Mouse (Mus musculus): ENCODE data around the gene Scamp1. TPM values are rescaled to one million over a fixed set of nuclear protein-coding genes. Genes with fewer than 3 reads are reported as not detected.
A peak's percentile ranks its signal among the peaks of the same experiment; 100 is the strongest.

The Scamp1 gene
- polyA plus RNA-seq, 1 experiment from 2014 or later: 165 TPM

- Histone ChIP-seq H3K27ac (replicated peaks; ENCODE audit: low read depth, low read length) (no peak overlapping the region), H3K36me3 (ENCODE audit: control insufficient read depth, insufficient read depth, low read length) (no peaks in the 10 kb centered on the region), H3K27me3 (ENCODE audit: control insufficient read depth, insufficient read depth, low read length) (no peaks in the 10 kb centered on the region), H3K9me3 (ENCODE audit: control insufficient read depth, low read length) (no peaks in the 10 kb centered on the region), H3K4me2 (ENCODE audit: low read length) (no peak overlapping the region), H3K9ac (replicated peaks; ENCODE audit: low read length) (no peak overlapping the region), H3K4me1 (ENCODE audit: control insufficient read depth, insufficient read depth, low read length) (peaks cover 9% of the 10 kb centered on the region), H3K4me3 (replicated peaks; ENCODE audit: low read depth, low read length) (no peak overlapping the region)
- DNase-seq: no peak
- WGBS: 89% methylated on average over 8 of the region's 8 CpGs
- ATAC-seq (ENCODE audit: low FRiP score, low TSS enrichment): no peak
Measured at GRCm38 (mm10) chr13:94183372-94184021, 102.2 kb downstream of the Scamp1 start.

GRCm38 (mm10) chr13:94182026-94182425 is 103.6 kb downstream of the Scamp1 start:
- no peak for DNase-seq
- H3K27me3 ChIP-seq (ENCODE audit: control insufficient read depth, insufficient read depth, low read length): no peaks in the 10 kb centered on the region
- WGBS: 85% methylated on average over 5 of the region's 5 CpGs
- no peak overlapping the region for H3K4me3 ChIP-seq (replicated peaks; ENCODE audit: low read depth, low read length)
- H3K9me3 ChIP-seq (ENCODE audit: control insufficient read depth, low read length): no peaks in the 10 kb centered on the region
- no peak overlapping the region for H3K27ac ChIP-seq (replicated peaks; ENCODE audit: low read depth, low read length)
- H3K4me1 ChIP-seq (ENCODE audit: control insufficient read depth, insufficient read depth, low read length): peaks cover 10% of the 10 kb centered on the region
- no peak for ATAC-seq (ENCODE audit: low FRiP score, low TSS enrichment)
- no peak overlapping the region for H3K9ac ChIP-seq (replicated peaks; ENCODE audit: low read length)
- no peaks in the 10 kb centered on the region for H3K36me3 ChIP-seq (ENCODE audit: control insufficient read depth, insufficient read depth, low read length)
- H3K4me2 ChIP-seq (ENCODE audit: low read length): no peak overlapping the region

- ATAC-seq (ENCODE audit: low FRiP score, low TSS enrichment) (no peak), DNase-seq (no peak)
- Histone ChIP-seq H3K36me3 (ENCODE audit: control insufficient read depth, insufficient read depth, low read length) (no peaks in the 10 kb centered on the region), H3K27me3 (ENCODE audit: control insufficient read depth, insufficient read depth, low read length) (no peaks in the 10 kb centered on the region), H3K27ac (replicated peaks; ENCODE audit: low read depth, low read length) (no peak overlapping the region), H3K4me1 (ENCODE audit: control insufficient read depth, insufficient read depth, low read length) (peaks cover 10% of the 10 kb centered on the region), H3K4me3 (replicated peaks; ENCODE audit: low read depth, low read length) (no peak overlapping the region), H3K9ac (replicated peaks; ENCODE audit: low read length) (no peak overlapping the region), H3K4me2 (ENCODE audit: low read length) (no peak overlapping the region), H3K9me3 (ENCODE audit: control insufficient read depth, low read length) (no peaks in the 10 kb centered on the region)
- WGBS: 90% methylated on average over 5 of the region's 5 CpGs
Measured at GRCm38 (mm10) chr13:94180477-94181420, 104.9 kb downstream of the Scamp1 start.

GRCm38 (mm10) chr13:94178401-94179040 is 107.1 kb downstream of the Scamp1 start:
- ATAC-seq (ENCODE audit: low FRiP score, low TSS enrichment): peak; percentile 57
- Histone ChIP-seq H3K27me3 (ENCODE audit: control insufficient read depth, insufficient read depth, low read length) (peaks cover 9% of the 10 kb centered on the region), H3K4me3 (replicated peaks; ENCODE audit: low read depth, low read length) (no peak overlapping the region), H3K9me3 (ENCODE audit: control insufficient read depth, low read length) (no peaks in the 10 kb centered on the region), H3K4me1 (ENCODE audit: control insufficient read depth, insufficient read depth, low read length) (peaks cover 22% of the 10 kb centered on the region), H3K27ac (replicated peaks; ENCODE audit: low read depth, low read length) (0 out of 2 replicates have a peak overlapping the region, but pooled peaks have one; percentile 32), H3K9ac (replicated peaks; ENCODE audit: low read length) (no peak overlapping the region), H3K36me3 (ENCODE audit: control insufficient read depth, insufficient read depth, low read length) (no peaks in the 10 kb centered on the region), H3K4me2 (ENCODE audit: low read length) (no peak overlapping the region)
- DNase-seq: peak; percentile 61
- WGBS: 48% methylated on average over 11 of the region's 11 CpGs

- Histone ChIP-seq H3K27ac (replicated peaks; ENCODE audit: low read depth, low read length) (no peak overlapping the region), H3K9ac (replicated peaks; ENCODE audit: low read length) (no peak overlapping the region), H3K9me3 (ENCODE audit: control insufficient read depth, low read length) (no peaks in the 10 kb centered on the region), H3K27me3 (ENCODE audit: control insufficient read depth, insufficient read depth, low read length) (peaks cover 13% of the 10 kb centered on the region), H3K4me2 (ENCODE audit: low read length) (no peak overlapping the region), H3K36me3 (ENCODE audit: control insufficient read depth, insufficient read depth, low read length) (no peaks in the 10 kb centered on the region), H3K4me1 (ENCODE audit: control insufficient read depth, insufficient read depth, low read length) (peaks cover 22% of the 10 kb centered on the region), H3K4me3 (replicated peaks; ENCODE audit: low read depth, low read length) (no peak overlapping the region)
- WGBS: 46% methylated on average over 7 of the region's 7 CpGs
- DNase-seq (peak; percentile 43), ATAC-seq (ENCODE audit: low FRiP score, low TSS enrichment) (no peak)
Measured at GRCm38 (mm10) chr13:94177148-94177547, 108.5 kb downstream of the Scamp1 start.

GRCm38 (mm10) chr13:94175379-94176050 is 110.1 kb downstream of the Scamp1 start:
- Histone ChIP-seq H3K27me3 (ENCODE audit: control insufficient read depth, insufficient read depth, low read length) (peaks cover 13% of the 10 kb centered on the region), H3K4me1 (ENCODE audit: control insufficient read depth, insufficient read depth, low read length) (peaks cover 22% of the 10 kb centered on the region), H3K36me3 (ENCODE audit: control insufficient read depth, insufficient read depth, low read length) (no peaks in the 10 kb centered on the region), H3K9me3 (ENCODE audit: control insufficient read depth, low read length) (no peaks in the 10 kb centered on the region), H3K4me2 (ENCODE audit: low read length) (peak overlapping the region; percentile 98), H3K9ac (replicated peaks; ENCODE audit: low read length) (no peak overlapping the region), H3K27ac (replicated peaks; ENCODE audit: low read depth, low read length) (no peak overlapping the region), H3K4me3 (replicated peaks; ENCODE audit: low read depth, low read length) (no peak overlapping the region)
- no peak for DNase-seq
- no peak for ATAC-seq (ENCODE audit: low FRiP score, low TSS enrichment)
- 74% methylated on average over 6 of the region's 6 CpGs for WGBS

GRCm38 (mm10) chr13:94174577-94175279 is 110.9 kb downstream of the Scamp1 start:
- DNase-seq (no peak), ATAC-seq (ENCODE audit: low FRiP score, low TSS enrichment) (no peak)
- Histone ChIP-seq H3K36me3 (ENCODE audit: control insufficient read depth, insufficient read depth, low read length) (no peaks in the 10 kb centered on the region), H3K4me1 (ENCODE audit: control insufficient read depth, insufficient read depth, low read length) (peaks cover 22% of the 10 kb centered on the region), H3K27ac (replicated peaks; ENCODE audit: low read depth, low read length) (no peak overlapping the region), H3K9me3 (ENCODE audit: control insufficient read depth, low read length) (no peaks in the 10 kb centered on the region), H3K9ac (replicated peaks; ENCODE audit: low read length) (peak overlapping the region; percentile 60), H3K4me2 (ENCODE audit: low read length) (peak overlapping the region; percentile 98), H3K4me3 (replicated peaks; ENCODE audit: low read depth, low read length) (peak overlapping the region; percentile 49), H3K27me3 (ENCODE audit: control insufficient read depth, insufficient read depth, low read length) (peaks cover 13% of the 10 kb centered on the region)
- WGBS: 12% methylated on average over 16 of the region's 16 CpGs
